Mouse (Mus musculus): ENCODE measurements around the gene Gsta4.
"Not testable (repeated sequence)": the region's sequence is repeated elsewhere in the genome, so short reads cannot be mapped to it uniquely, and the experiment has no call there.

The Gsta4 gene

GRCm38 (mm10) chr9:78255683-78256470, 73.3 kb downstream of the Gsta4 start:
- DNase-seq: not testable (repeated sequence)

- DNase-seq: not testable (repeated sequence)
These were observed 74.3 kb downstream of the Gsta4 start, which contains the start of gene Gm3776 for GRCm38 (mm10) chr9:78256914-78257313. TSS of gene Gm3776 (plus strand) at chr9:78257129.

Data from embryo, embryonic 11 days (tissue).